Mouse (Mus musculus): Measurements from ENCODE around the gene L3mbtl3.

DNA sequence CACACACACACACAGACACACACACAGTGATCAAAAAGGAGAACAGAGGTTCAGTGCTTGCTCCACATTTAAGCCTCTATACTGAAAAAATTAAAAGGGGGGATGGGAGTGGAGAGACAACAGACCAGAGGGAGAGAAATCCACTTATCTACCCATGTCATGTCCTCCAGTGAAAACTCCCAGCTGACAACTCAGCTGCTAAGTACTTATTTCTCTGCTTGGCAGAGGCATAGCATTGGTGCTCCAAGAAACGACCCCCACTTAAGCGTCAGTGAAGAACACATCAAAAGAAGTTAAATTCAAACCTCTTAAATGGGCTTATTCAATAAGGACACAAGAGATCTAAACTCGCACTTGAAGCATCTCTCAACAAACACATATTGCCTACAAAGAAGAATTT is 12.2 kb downstream of the L3mbtl3 start:
- no peak for TF ChIP-seq POLR2A (IDR thresholded peaks at IDR 0.05; ENCODE audit: insufficient read depth, low read depth, low read length)
- no peak for TF ChIP-seq CTCF (IDR thresholded peaks at IDR 0.05)

Data from heart, adult 2 months (tissue).